Mouse (Mus musculus) embryonic facial prominence, embryonic 13.5 days (tissue): ENCODE measurements around the gene 4930407I10Rik. TPM values are rescaled to one million over a fixed set of nuclear protein-coding genes. Genes with fewer than 3 reads are reported as not detected.

Experiments used
- ATAC-seq: fragments of 200-750 bp; cut with Nextera tagmentation; 2 replicates; pipeline ENCODE4 v1.8.0; 2017; ENCODE audit warnings: low read depth; ENCODE audit not compliant: insufficient number of reproducible peaks, insufficient read depth, low FRiP score, low TSS enrichment
- H3K27ac ChIP-seq: fragments of 300-500 bp; sonication (generic); 2 replicates; pipeline ENCODE4 v1.5.1; 2015; ENCODE audit warnings: moderate library complexity, mild to moderate bottlenecking, inconsistent platforms
- H3K27me3 ChIP-seq: fragments of 300-500 bp; sonication (generic); 2 replicates; pipeline ENCODE4 v1.6.1; 2015; ENCODE audit warnings: mild to moderate bottlenecking, inconsistent platforms
- H3K36me3 ChIP-seq: fragments of 300-500 bp; sonication (generic); 2 replicates; pipeline ENCODE4 v1.6.1; 2015; ENCODE audit warnings: mild to moderate bottlenecking, inconsistent platforms
- H3K4me1 ChIP-seq: fragments of 300-500 bp; sonication (generic); 2 replicates; pipeline ENCODE4 v1.6.1; 2015; ENCODE audit warnings: inconsistent platforms
- H3K4me2 ChIP-seq: fragments of 300-500 bp; sonication (generic); 2 replicates; pipeline ENCODE4 v1.6.1; 2015; ENCODE audit warnings: moderate library complexity, mild to moderate bottlenecking, inconsistent platforms
- H3K4me3 ChIP-seq: fragments of 300-500 bp; sonication (generic); 2 replicates; pipeline ENCODE4 v1.5.1; 2015; ENCODE audit warnings: mild to moderate bottlenecking, inconsistent platforms
- H3K9ac ChIP-seq: fragments of 300-500 bp; sonication (generic); 2 replicates; pipeline ENCODE4 v1.6.1; 2015; ENCODE audit warnings: mild to moderate bottlenecking, inconsistent platforms
- H3K9me3 ChIP-seq: fragments of 300-500 bp; sonication (generic); 2 replicates; pipeline ENCODE4 v1.6.1; 2016; ENCODE audit warnings: inconsistent platforms
- WGBS: fragments of 180-500 bp; shearing (Covaris S2); methylation state at CpG from one replicate; pipeline ENCODE4 v1.1.7; 2015; ENCODE audit warnings: mixed read lengths; 5-methylcytosine and 5-hydroxymethylcytosine counted together
- polyA plus RNA-seq: library from polyadenylated mRNA; unstranded; fragments of >200 nt; fragmentation: Nextera tagmentation; extraction: Ambion mirVana; gene quantifications from 2 replicates; pipeline ENCODE4 v1.2.1, GENCODE M21; 2015

4930407I10Rik gene
- polyA plus RNA-seq, 1 experiment from 2014 or later, result 0.08 TPM

DNA sequence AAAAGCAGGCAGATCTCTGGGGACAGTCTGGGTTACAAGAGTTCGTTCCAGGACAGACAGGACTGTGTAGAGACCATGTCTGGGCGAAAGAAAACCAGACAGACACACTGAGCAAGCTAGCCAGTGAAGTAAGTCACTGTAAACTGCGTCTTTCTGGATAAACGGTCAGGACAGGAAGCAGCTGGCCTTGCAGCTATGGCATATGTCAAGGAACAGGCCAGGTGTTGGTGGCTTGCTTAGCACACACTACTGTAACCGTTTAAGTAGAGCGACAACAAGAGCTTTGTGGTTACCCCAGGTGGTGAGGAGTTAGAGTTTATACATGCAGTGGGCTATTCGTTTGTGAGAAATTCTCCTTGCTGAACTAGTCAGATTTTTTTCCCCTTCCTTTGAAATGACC lies 31.2 kb upstream of the 4930407I10Rik start:
- H3K4me1 ChIP-seq, result no peaks in the 10 kb centered on the region
- H3K4me2 ChIP-seq, result no peak overlapping the region
- no peak overlapping the region for H3K4me3 ChIP-seq
- H3K9ac ChIP-seq, result no peak overlapping the region
- no peak for ATAC-seq
- H3K27ac ChIP-seq, result no peak overlapping the region
- 82% methylated on average over 7 of the region's 7 CpGs for WGBS
- peaks cover 96% of the 10 kb centered on the region for H3K36me3 ChIP-seq
- H3K9me3 ChIP-seq, result no peaks in the 10 kb centered on the region
- H3K27me3 ChIP-seq, result no peaks in the 10 kb centered on the region

DNA sequence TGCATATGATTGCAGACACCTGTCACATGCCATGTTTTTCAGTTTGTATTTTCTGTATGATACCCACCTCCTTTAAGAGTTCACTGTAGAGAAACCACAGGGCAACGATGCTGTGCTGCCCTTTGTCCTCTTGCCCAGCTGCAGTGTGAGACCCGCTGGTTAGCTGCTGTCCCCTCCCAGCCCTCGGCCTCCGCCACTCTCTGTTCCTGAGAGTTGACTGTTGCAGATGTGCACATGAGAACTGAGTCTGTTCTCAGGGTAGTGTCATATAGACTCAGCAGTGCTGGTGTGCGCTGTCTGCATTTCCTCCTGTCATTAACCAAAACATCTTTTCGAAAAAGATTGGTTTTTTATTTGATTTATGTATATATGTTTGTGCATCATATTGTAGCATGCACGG lies 26.6 kb upstream of the 4930407I10Rik start:
- Histone ChIP-seq H3K4me3 (no peak overlapping the region), H3K27ac (no peak overlapping the region), H3K4me1 (no peaks in the 10 kb centered on the region), H3K9ac (no peak overlapping the region), H3K27me3 (no peaks in the 10 kb centered on the region), H3K9me3 (no peaks in the 10 kb centered on the region), H3K36me3 (peaks cover 91% of the 10 kb centered on the region), H3K4me2 (no peak overlapping the region)
- WGBS, result 85% methylated on average over 7 of the region's 7 CpGs
- no peak for ATAC-seq

DNA sequence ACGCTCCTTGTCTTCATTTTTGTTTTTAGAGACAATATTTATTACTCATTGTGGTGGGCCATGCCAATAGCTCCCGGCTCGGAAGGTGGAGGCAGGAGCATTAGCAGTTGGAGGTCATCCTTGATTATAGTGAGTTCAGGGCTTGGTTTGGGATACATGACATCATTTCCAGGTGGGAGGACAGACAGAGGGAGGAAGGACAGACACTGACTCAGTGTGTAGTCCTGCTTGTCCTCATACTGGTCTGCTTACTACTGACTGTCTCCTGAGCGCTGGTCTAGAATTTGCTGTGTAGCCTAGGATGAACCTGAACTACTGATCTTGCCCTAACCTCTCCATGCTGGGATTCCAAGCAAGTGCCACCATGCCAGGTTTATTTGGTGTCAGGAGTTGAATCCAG lies 25.2 kb upstream of the 4930407I10Rik start, which contains the start of gene Desi1:
Desi1 (minus strand) TSS at position 101 of the 400 bp plus-strand sequence.
- H3K4me2 ChIP-seq, result no peak within 1 kb of the TSS
- H3K27ac ChIP-seq, result no peak within 1 kb of the TSS
- H3K4me3 ChIP-seq, result no peak within 1 kb of the TSS
- no peaks in the 10 kb centered on the region for H3K27me3 ChIP-seq
- 94% methylated on average over 4 of the region's 4 CpGs for WGBS
- H3K9ac ChIP-seq, result no peak within 1 kb of the TSS
- ATAC-seq, result no peak
- peaks cover 91% of the 10 kb centered on the region for H3K36me3 ChIP-seq
- H3K4me1 ChIP-seq, result no peaks in the 10 kb centered on the region
- H3K9me3 ChIP-seq, result no peaks in the 10 kb centered on the region

DNA sequence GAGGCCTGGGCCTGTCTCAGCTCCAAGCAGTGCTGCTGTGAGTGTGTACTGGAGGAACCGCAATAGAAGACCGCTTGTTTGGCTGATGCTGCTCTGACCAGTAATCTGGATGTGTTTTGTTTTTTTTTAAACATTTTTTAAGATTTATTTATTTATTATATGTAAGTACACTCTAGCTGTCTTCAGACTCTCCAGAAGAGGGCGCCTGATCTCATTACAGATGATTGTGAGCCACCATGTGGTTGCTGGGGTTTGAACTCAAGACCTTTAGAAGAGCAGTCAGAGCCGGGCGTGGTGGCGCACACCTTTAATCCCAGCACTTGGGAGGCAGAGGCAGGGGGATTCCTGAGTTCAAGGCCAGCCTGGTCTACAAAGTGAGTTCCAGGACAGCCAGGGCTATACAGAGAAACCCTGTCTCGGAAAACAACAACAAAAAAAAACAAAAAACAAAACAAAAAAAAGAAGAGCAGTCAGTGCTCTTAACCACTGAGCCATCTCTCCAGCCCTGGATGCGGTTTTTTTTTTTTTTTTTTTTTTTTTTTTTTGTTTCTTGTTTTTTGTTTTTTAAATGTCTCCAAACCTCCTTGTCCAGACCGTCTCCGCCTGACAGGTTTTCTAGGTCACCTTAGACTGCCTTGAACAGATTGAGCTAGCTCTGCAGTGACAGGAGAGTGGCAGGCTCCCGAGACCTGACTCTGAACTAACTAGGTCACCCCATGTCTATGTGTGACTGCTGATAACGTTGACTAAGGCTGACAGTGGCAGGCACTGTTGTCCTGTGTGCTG lies 22.9 kb upstream of the 4930407I10Rik start:
- H3K36me3 ChIP-seq, result peaks cover 88% of the 10 kb centered on the region
- no peak for ATAC-seq
- H3K4me3 ChIP-seq, result no peak overlapping the region
- no peak overlapping the region for H3K4me2 ChIP-seq
- H3K9ac ChIP-seq, result no peak overlapping the region
- no peaks in the 10 kb centered on the region for H3K4me1 ChIP-seq
- H3K9me3 ChIP-seq, result no peaks in the 10 kb centered on the region
- WGBS, result 82% methylated on average over 12 of the region's 12 CpGs
- H3K27me3 ChIP-seq, result no peaks in the 10 kb centered on the region
- H3K27ac ChIP-seq, result no peak overlapping the region

DNA sequence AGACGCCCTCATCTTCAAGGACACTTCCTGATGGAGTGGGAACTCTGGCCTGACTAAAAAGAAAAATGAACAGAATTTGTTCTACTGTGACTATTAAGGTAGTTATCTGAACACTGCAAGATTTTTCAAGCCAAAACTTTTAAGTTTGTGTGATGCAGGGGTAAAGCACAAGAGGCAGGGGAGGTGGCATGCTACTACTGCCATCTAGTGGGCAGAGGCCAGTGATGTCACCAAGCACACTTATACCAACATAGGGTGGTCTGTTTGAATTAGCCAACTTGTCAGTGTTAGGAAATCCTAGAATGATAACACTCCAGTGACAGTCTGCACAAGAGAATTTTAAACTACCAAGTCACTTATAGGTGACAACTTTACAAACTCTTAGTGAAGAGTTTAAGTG lies 18.3 kb upstream of the 4930407I10Rik start:
- Histone ChIP-seq H3K27me3 (no peaks in the 10 kb centered on the region), H3K9ac (no peak overlapping the region), H3K4me1 (peaks cover 3% of the 10 kb centered on the region; the same call in 1 of the 2 replicates), H3K9me3 (no peaks in the 10 kb centered on the region), H3K4me3 (no peak overlapping the region), H3K4me2 (no peak overlapping the region), H3K27ac (no peak overlapping the region), H3K36me3 (peaks cover 65% of the 10 kb centered on the region)
- 100% methylated on average over 1 of the region's 1 CpGs for WGBS
- no peak for ATAC-seq

DNA sequence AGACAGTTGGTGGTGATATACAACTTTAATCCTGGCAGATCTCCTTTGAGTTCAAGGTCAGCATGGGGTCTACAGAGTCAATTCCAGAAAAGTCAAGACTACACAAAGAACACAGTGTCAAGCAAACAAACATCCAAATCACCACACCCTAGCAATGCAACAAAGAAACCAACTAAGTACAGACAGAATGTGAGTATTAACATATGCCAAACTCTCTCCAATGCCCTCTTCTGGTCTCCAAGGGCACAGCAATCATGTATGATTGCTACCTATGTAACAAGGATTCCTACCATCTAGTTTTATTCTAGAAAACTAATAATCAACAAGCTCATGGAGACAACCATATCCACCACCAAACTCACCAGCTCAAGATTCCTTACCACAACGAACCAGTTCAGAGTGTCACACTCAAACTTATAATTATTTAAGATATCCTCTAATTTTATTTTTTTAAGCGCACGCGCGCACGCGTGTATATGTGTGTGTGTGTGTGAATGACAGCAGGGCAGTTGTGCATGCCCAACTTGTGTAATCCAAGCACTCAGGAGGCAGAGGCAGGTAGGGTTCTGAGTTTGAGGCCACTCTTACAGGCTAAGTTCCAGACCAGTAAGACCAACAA lies 14.7 kb upstream of the 4930407I10Rik start:
- WGBS, result 96% methylated on average over 7 of the region's 7 CpGs
- H3K27ac ChIP-seq, result no peak overlapping the region
- no peaks in the 10 kb centered on the region for H3K27me3 ChIP-seq
- peaks cover 31% of the 10 kb centered on the region for H3K36me3 ChIP-seq
- no peak for ATAC-seq
- no peak overlapping the region for H3K4me2 ChIP-seq
- H3K9ac ChIP-seq, result no peak overlapping the region
- peaks cover 15% of the 10 kb centered on the region for H3K4me1 ChIP-seq
- H3K9me3 ChIP-seq, result no peaks in the 10 kb centered on the region
- no peak overlapping the region for H3K4me3 ChIP-seq

DNA sequence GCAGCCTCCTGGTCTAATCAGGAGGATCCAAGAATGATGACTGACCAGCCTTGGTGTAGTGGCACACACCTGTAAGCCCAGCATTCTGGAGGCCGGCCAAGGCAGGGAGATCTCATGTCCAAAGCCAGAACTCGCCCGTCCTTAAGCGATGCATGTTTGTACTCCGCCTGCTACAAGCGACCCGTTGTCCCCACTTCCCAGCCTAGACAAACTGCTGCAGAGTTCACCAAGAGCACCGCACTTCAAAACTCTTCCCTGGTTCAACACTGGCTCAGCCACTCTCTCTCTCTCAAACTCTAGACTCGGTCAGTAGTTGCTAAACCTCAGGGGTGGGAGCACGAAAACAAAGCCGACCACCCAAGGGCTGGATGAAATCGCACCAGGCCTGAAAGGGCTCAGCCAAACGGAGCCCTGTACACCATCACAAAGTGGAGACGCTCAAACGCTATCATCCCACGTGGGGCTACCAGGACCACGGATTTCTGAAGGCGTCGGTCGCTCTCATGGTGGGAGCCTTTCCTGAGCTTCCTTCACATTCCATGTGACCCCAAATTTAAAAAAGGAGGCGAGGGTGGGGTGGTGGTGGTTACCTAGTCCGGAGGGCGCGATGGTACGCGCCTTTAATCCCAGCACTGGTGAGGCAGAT lies 12.6 kb upstream of the 4930407I10Rik start:
- ATAC-seq, result no peak
- peaks cover 15% of the 10 kb centered on the region for H3K4me1 ChIP-seq
- peak overlapping the region; percentile 95; the same call in 1 of the 2 replicates for H3K27ac ChIP-seq
- H3K9me3 ChIP-seq, result no peaks in the 10 kb centered on the region
- H3K27me3 ChIP-seq, result no peaks in the 10 kb centered on the region
- 4% methylated on average over 26 of the region's 26 CpGs for WGBS
- H3K4me3 ChIP-seq, result peak overlapping the region; percentile 100
- H3K4me2 ChIP-seq, result peak overlapping the region; percentile 89
- peak overlapping the region; percentile 99 for H3K9ac ChIP-seq
- H3K36me3 ChIP-seq, result peaks cover 16% of the 10 kb centered on the region

DNA sequence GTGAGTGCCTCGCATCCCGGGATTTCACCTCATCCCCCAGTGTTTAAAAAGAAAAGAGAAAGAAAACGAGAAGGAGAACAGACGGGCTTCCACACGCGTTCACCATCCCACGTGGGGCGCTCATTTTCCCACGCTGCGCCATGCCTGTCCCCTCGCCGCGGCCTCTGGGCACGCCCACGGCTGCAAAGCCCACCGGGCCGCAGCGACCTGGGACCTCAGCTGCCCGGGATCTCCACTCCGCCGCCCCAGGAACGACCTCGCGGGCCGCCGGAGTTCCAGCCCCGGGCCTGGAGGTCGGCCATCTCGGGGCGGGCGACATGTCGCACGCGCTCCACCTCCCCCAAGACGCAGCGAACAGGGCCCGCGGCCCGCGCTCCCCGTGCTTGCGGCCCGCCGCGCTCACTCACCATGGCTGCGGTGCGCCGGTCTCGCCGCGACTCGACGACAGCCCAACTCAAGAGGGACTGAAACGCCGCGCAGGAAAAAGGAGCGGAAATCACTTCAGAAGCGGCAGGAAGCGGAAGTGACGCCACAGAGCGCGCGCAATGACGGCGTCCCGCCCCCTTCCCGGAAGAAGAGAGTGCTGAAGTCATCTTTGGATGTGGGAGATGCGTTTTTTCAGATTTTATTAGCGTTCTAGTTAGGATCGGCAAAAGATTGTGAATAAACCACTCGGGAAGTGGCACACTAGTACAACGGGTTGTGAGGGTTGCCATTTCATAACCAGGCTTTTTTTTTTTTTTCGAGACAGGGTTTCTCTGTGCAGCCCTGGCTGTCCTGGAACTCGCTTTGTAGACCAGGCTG lies 11.7 kb upstream of the 4930407I10Rik start, which contains the start of gene Snu13:
Snu13 (minus strand) TSS at position 519 of the 804 bp plus-strand sequence.
- 0 out of 2 replicates have a peak, but pooled peaks have one; percentile 61 for ATAC-seq
- Histone ChIP-seq H3K4me2 (peak within 1 kb of the TSS; percentile 89), H3K36me3 (peaks cover 14% of the 10 kb centered on the region), H3K4me1 (peaks cover 15% of the 10 kb centered on the region), H3K9me3 (no peaks in the 10 kb centered on the region), H3K27me3 (no peaks in the 10 kb centered on the region), H3K9ac (peak within 1 kb of the TSS; percentile 99), H3K27ac (peak within 1 kb of the TSS; percentile 95), H3K4me3 (peak within 1 kb of the TSS; percentile 100)
- WGBS, result under 1% methylated on average over 74 of the region's 74 CpGs

DNA sequence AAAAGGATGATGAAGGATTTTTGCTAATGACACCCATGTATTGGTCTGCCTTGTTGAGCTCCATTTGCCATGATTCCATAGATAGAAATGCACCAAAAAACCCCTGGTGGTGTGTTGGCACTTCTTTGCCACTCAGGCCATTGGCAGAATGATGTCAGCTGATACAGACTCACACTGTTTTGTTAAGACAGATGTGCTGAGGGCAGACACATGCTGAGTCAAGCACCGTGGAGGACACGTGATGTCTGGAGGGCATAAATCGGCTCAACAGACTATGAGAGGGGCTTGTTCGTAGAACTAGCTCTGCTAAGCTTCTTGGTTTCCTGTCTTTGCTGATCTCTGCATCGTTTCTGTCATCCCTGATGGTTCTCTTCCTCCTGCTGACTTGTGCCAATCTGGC lies 6.4 kb upstream of the 4930407I10Rik start:
- no peaks in the 10 kb centered on the region for H3K27me3 ChIP-seq
- peaks cover 3% of the 10 kb centered on the region; the same call in 1 of the 2 replicates for H3K4me1 ChIP-seq
- no peak overlapping the region for H3K4me3 ChIP-seq
- H3K27ac ChIP-seq, result no peak overlapping the region
- no peak for ATAC-seq
- 49% methylated on average over 5 of the region's 5 CpGs for WGBS
- no peak overlapping the region for H3K9ac ChIP-seq
- no peaks in the 10 kb centered on the region for H3K9me3 ChIP-seq
- H3K36me3 ChIP-seq, result no peaks in the 10 kb centered on the region
- H3K4me2 ChIP-seq, result no peak overlapping the region

DNA sequence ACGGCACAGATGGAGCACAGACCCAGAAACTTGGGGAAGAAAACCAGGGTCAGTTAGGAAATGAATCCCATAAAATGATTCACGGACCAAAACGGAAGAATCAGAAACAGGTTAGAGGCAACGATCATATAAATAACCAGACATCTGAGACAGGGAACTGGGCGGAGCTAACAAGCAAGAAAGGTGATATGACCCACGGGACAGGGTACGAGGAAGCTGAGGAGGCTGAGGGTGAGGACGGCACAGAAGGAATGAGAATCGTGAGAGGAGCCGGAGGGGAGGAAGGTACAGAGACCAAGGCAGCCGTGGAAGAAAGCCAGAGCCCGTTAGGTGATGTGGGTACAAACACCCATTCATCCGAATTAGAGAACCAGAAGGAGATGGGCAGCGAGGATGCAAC lies 5.0 kb downstream of the 4930407I10Rik start:
- WGBS, result 20% methylated on average over 14 of the region's 14 CpGs
- Histone ChIP-seq H3K36me3 (no peaks in the 10 kb centered on the region), H3K9ac (no peak overlapping the region; the same call in 1 of the 2 replicates), H3K4me2 (peak overlapping the region; percentile 42), H3K27ac (no peak overlapping the region), H3K4me1 (peaks cover 13% of the 10 kb centered on the region), H3K27me3 (peaks cover 43% of the 10 kb centered on the region), H3K4me3 (no peak overlapping the region), H3K9me3 (no peaks in the 10 kb centered on the region)
- no peak for ATAC-seq

DNA sequence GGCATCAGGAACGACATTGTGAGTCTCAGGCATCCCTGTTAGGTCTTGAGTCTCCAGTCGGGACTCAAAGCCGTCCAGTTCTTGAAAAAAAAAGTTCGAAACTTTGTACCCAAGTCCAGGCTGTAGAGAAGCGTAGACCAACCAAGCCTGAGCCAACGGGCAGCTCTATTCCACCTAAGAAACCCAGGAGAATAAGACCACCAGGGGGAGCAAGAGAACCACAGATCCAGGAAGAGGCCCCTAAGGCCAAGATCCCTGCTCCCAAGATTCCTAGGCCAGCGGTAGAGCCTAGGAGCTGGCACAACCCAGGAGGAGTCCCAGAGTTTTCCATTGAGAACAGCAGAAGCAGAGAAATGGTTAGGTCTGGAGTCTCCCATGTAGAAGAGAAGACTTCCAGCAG lies 6.6 kb downstream of the 4930407I10Rik start:
- Histone ChIP-seq H3K27me3 (peaks cover 59% of the 10 kb centered on the region), H3K9ac (0 out of 2 replicates have a peak overlapping the region, but pooled peaks have one; percentile 21), H3K36me3 (no peaks in the 10 kb centered on the region), H3K27ac (no peak overlapping the region), H3K9me3 (no peaks in the 10 kb centered on the region), H3K4me2 (0 out of 2 replicates have a peak overlapping the region, but pooled peaks have one; percentile 18), H3K4me1 (peaks cover 17% of the 10 kb centered on the region), H3K4me3 (no peak overlapping the region)
- 21% methylated on average over 7 of the region's 7 CpGs for WGBS
- ATAC-seq, result no peak
